Mouse (Mus musculus): ENCODE data around the gene Gm17467.
"Not testable (repeated sequence)": the region's sequence is repeated elsewhere in the genome, so short reads cannot be mapped to it uniquely, and the experiment has no call there.

Gene Gm17467

DNA sequence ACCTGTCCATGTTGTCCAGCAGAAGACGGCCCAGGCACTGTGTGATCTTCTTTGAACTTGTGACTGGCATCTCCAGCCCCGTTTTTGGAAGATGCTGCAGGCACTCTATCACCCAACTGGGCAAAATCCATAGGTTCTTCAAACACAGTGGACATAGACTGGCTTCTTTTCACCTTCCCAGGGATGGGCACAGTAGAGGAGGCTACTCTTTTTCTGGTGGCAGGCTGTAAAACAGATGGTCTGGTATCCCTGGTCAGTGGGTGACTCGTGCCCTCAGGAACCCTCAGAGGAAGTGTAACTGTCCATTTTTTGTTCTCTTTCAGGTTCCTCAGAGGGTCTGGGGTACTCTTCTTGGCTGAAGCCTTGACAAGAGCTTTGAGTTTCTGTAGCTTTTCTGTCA lies at the start of gene Gm17467:
Gene Gm17467 (minus strand): TSS at position 101 of the 400 bp plus-strand sequence.
- not testable (repeated sequence) for DNase-seq (ENCODE audit: low read depth, low spot score)

Data from brain, adult 2 months (tissue).